Mouse (Mus musculus): ENCODE data around the gene Pbx1.

- TF ChIP-seq CTCF (IDR thresholded peaks at IDR 0.05; ENCODE audit: low read depth) (no peak), EP300 (IDR thresholded peaks at IDR 0.05; ENCODE audit: low read depth) (peak; percentile 71)
These were observed 144.1 kb downstream of the Pbx1 start for GRCm38 (mm10) chr1:168287843-168288591.
